Mouse (Mus musculus): ENCODE data around the gene Recql. TPM values are rescaled to one million over a fixed set of nuclear protein-coding genes. Genes with fewer than 3 reads are reported as not detected.

Gene Recql
- total and polyA plus RNA-seq, 2 experiments from 2014 or later: 3.1 to 8.6 TPM

- Histone ChIP-seq H3K9ac (replicated peaks; ENCODE audit: low read depth, low read length) (no peak overlapping the region), H3K9me3 (replicated peaks; ENCODE audit: control insufficient read depth, low read length) (peaks cover 10% of the 10 kb centered on the region), H3K27ac (ENCODE audit: low read depth) (no peak overlapping the region), H3K4me3 (ENCODE audit: low read depth, low read length) (no peak overlapping the region), H3K36me3 (replicated peaks; ENCODE audit: control insufficient read depth, insufficient read depth, low read length) (no peaks in the 10 kb centered on the region), H3K27me3 (ENCODE audit: control insufficient read depth, insufficient read depth, low read length) (no peaks in the 10 kb centered on the region), H3K4me1 (ENCODE audit: control insufficient read depth, insufficient read depth) (no peaks in the 10 kb centered on the region), H3K4me2 (ENCODE audit: low read depth, low read length) (no peak overlapping the region)
- TF ChIP-seq CTCF (IDR thresholded peaks at IDR 0.05; ENCODE audit: low read depth) (no peak), EP300 (IDR thresholded peaks at IDR 0.05; ENCODE audit: low read depth) (no peak)
- DNase-seq (ENCODE audit: low spot score) (no peak), ATAC-seq (ENCODE audit: insufficient read depth, low read depth) (no peak)
Observed at GRCm38 (mm10) chr6:142305076-142305475, 81.8 kb downstream of the Recql start.

Other genes starting within 250 kb of the Recql start
- gene Slco1a6, start 178.6 kb downstream of the Recql start, total RNA-seq (2014; rRNA removed; ENCODE audit: low replicate concordance): not detected in 2 replicates
- gene Slco1a6, start 178.6 kb downstream of the Recql start, polyA plus RNA-seq (2015; fragmentation: Nextera tagmentation; extraction: Ambion mirVana): 0.69 TPM in 1 of 2 replicates, not detected in the other
- gene Iapp, start 88.7 kb downstream of the Recql start, total RNA-seq (2014; rRNA removed; ENCODE audit: low replicate concordance): not detected in 2 replicates
- gene Iapp, start 88.7 kb downstream of the Recql start, polyA plus RNA-seq (2015; fragmentation: Nextera tagmentation; extraction: Ambion mirVana): not detected in 2 replicates
- gene Slco1a5, start 64.1 kb downstream of the Recql start, total RNA-seq (2014; rRNA removed; ENCODE audit: low replicate concordance): not detected in 2 replicates
- gene Slco1a5, start 64.1 kb downstream of the Recql start, polyA plus RNA-seq (2015; fragmentation: Nextera tagmentation; extraction: Ambion mirVana): not detected in 2 replicates
- 6.1 and 6.7 TPM in 2 replicates for gene Pyroxd1, start 41.4 kb downstream of the Recql start, total RNA-seq (2014; rRNA removed; ENCODE audit: low replicate concordance)
- 14.7 and 14.8 TPM in 2 replicates for gene Pyroxd1, start 41.4 kb downstream of the Recql start, polyA plus RNA-seq (2015; fragmentation: Nextera tagmentation; extraction: Ambion mirVana)
- 23.2 and 30.8 TPM in 2 replicates for gene Golt1b, start 134 bp upstream of the Recql start, total RNA-seq (2014; rRNA removed; ENCODE audit: low replicate concordance)
- gene Golt1b, start 134 bp upstream of the Recql start, polyA plus RNA-seq (2015; fragmentation: Nextera tagmentation; extraction: Ambion mirVana): 37.9 and 39.4 TPM in 2 replicates
- not detected in 2 replicates for gene Spx, start 26.4 kb upstream of the Recql start, total RNA-seq (2014; rRNA removed; ENCODE audit: low replicate concordance)
- gene Spx, start 26.4 kb upstream of the Recql start, polyA plus RNA-seq (2015; fragmentation: Nextera tagmentation; extraction: Ambion mirVana): 0.20 TPM in 1 of 2 replicates, not detected in the other
- gene Gys2, start 86.0 kb upstream of the Recql start, total RNA-seq (2014; rRNA removed; ENCODE audit: low replicate concordance): 0.76 TPM in 1 of 2 replicates, not detected in the other
- 0.04 TPM in 1 of 2 replicates, not detected in the other for gene Gys2, start 86.0 kb upstream of the Recql start, polyA plus RNA-seq (2015; fragmentation: Nextera tagmentation; extraction: Ambion mirVana)
- gene Ldhb, start 120.9 kb upstream of the Recql start, total RNA-seq (2014; rRNA removed; ENCODE audit: low replicate concordance): 851 and 887 TPM in 2 replicates
- gene Ldhb, start 120.9 kb upstream of the Recql start, polyA plus RNA-seq (2015; fragmentation: Nextera tagmentation; extraction: Ambion mirVana): 2,292 and 2,354 TPM in 2 replicates
- gene Kcnj8, start 184.5 kb upstream of the Recql start, total RNA-seq (2014; rRNA removed; ENCODE audit: low replicate concordance): 14.8 and 40.4 TPM in 2 replicates
- 19.8 and 21.5 TPM in 2 replicates for gene Kcnj8, start 184.5 kb upstream of the Recql start, polyA plus RNA-seq (2015; fragmentation: Nextera tagmentation; extraction: Ambion mirVana)

All from heart, postnatal 0 days (tissue).